Mouse (Mus musculus): ENCODE data around the gene Akr1c12. TPM values are rescaled to one million over a fixed set of nuclear protein-coding genes. Genes with fewer than 3 reads are reported as not detected.
"Not testable (repeated sequence)": the region's sequence is repeated elsewhere in the genome, so short reads cannot be mapped to it uniquely, and the experiment has no call there.

Gene Akr1c12
- polyA plus RNA-seq, 1 experiment from 2014 or later, result 0.11 TPM

GRCm38 (mm10) chr13:4256894-4257293, 22.3 kb downstream of the Akr1c12 start:
- not testable (repeated sequence) for ATAC-seq (ENCODE audit: low FRiP score, low read depth); H3K36me3 ChIP-seq; H3K4me1 ChIP-seq

GRCm38 (mm10) chr13:4249347-4249746, 29.9 kb downstream of the Akr1c12 start:
- no peak overlapping the region for H3K4me3 ChIP-seq
- no peaks in the 10 kb centered on the region for H3K9me3 ChIP-seq
- H3K27ac ChIP-seq, result no peak overlapping the region
- no peaks in the 10 kb centered on the region for H3K4me1 ChIP-seq
- H3K36me3 ChIP-seq, result no peaks in the 10 kb centered on the region
- no peaks in the 10 kb centered on the region for H3K27me3 ChIP-seq
- H3K9ac ChIP-seq, result no peak overlapping the region
- no peak for ATAC-seq (ENCODE audit: low FRiP score, low read depth)
- H3K4me2 ChIP-seq (replicated peaks), result no peak overlapping the region
- 56% methylated on average over 3 of the region's 3 CpGs for WGBS

More at GRCm38 (mm10) chr13:4256894-4257293, 22.3 kb downstream of the Akr1c12 start:
- H3K4me3 ChIP-seq; H3K27me3 ChIP-seq; H3K9me3 ChIP-seq; H3K4me2 ChIP-seq (replicated peaks); H3K27ac ChIP-seq; H3K9ac ChIP-seq: not testable (repeated sequence)

GRCm38 (mm10) chr13:4244861-4245559, 34.2 kb downstream of the Akr1c12 start:
- peak overlapping the region; percentile 36 for H3K9ac ChIP-seq
- H3K27me3 ChIP-seq, result no peaks in the 10 kb centered on the region
- H3K36me3 ChIP-seq, result no peaks in the 10 kb centered on the region
- ATAC-seq (ENCODE audit: low FRiP score, low read depth), result peak; percentile 95
- 3% methylated on average over 13 of the region's 13 CpGs for WGBS
- H3K4me2 ChIP-seq (replicated peaks), result peak overlapping the region; percentile 62
- peak overlapping the region; percentile 33 for H3K4me3 ChIP-seq
- no peak overlapping the region for H3K27ac ChIP-seq
- H3K9me3 ChIP-seq, result no peaks in the 10 kb centered on the region
- H3K4me1 ChIP-seq, result no peaks in the 10 kb centered on the region

- no peak overlapping the region for H3K9ac ChIP-seq
- WGBS, result 65% methylated on average over 3 of the region's 3 CpGs
- no peak overlapping the region for H3K4me3 ChIP-seq
- no peaks in the 10 kb centered on the region for H3K27me3 ChIP-seq
- H3K9me3 ChIP-seq, result no peaks in the 10 kb centered on the region
- H3K36me3 ChIP-seq, result no peaks in the 10 kb centered on the region
- no peaks in the 10 kb centered on the region for H3K4me1 ChIP-seq
- no peak overlapping the region for H3K4me2 ChIP-seq (replicated peaks)
- no peak overlapping the region for H3K27ac ChIP-seq
- ATAC-seq (ENCODE audit: low FRiP score, low read depth), result no peak
These were observed 45.6 kb downstream of the Akr1c12 start for GRCm38 (mm10) chr13:4233536-4234172.

GRCm38 (mm10) chr13:4233135-4233534, 46.1 kb downstream of the Akr1c12 start:
- H3K9ac ChIP-seq, result no peak overlapping the region
- no peak overlapping the region for H3K27ac ChIP-seq
- no peak overlapping the region for H3K4me3 ChIP-seq
- H3K4me1 ChIP-seq, result no peaks in the 10 kb centered on the region
- ATAC-seq (ENCODE audit: low FRiP score, low read depth), result no peak
- no peaks in the 10 kb centered on the region for H3K36me3 ChIP-seq
- 76% methylated on average over 1 of the region's 1 CpGs for WGBS
- H3K27me3 ChIP-seq, result no peaks in the 10 kb centered on the region
- no peak overlapping the region for H3K4me2 ChIP-seq (replicated peaks)
- H3K9me3 ChIP-seq, result no peaks in the 10 kb centered on the region

GRCm38 (mm10) chr13:4230841-4231623, 48.2 kb downstream of the Akr1c12 start:
- H3K27ac ChIP-seq, result no peak overlapping the region
- H3K36me3 ChIP-seq, result no peaks in the 10 kb centered on the region
- no peak for ATAC-seq (ENCODE audit: low FRiP score, low read depth)
- H3K9me3 ChIP-seq, result no peaks in the 10 kb centered on the region
- no peak overlapping the region for H3K4me2 ChIP-seq (replicated peaks)
- no peaks in the 10 kb centered on the region for H3K4me1 ChIP-seq
- H3K4me3 ChIP-seq, result no peak overlapping the region
- 74% methylated on average over 8 of the region's 8 CpGs for WGBS
- H3K9ac ChIP-seq, result no peak overlapping the region
- no peaks in the 10 kb centered on the region for H3K27me3 ChIP-seq

- no peak within 1 kb of the TSS for H3K4me3 ChIP-seq
- H3K36me3 ChIP-seq, result no peaks in the 10 kb centered on the region
- no peaks in the 10 kb centered on the region for H3K27me3 ChIP-seq
- 77% methylated on average over 1 of the region's 1 CpGs for WGBS
- H3K9ac ChIP-seq, result no peak within 1 kb of the TSS
- no peak within 1 kb of the TSS for H3K4me2 ChIP-seq (replicated peaks)
- no peaks in the 10 kb centered on the region for H3K9me3 ChIP-seq
- no peaks in the 10 kb centered on the region for H3K4me1 ChIP-seq
- H3K27ac ChIP-seq, result no peak within 1 kb of the TSS
- ATAC-seq (ENCODE audit: low FRiP score, low read depth), result no peak
These were observed 50.8 kb downstream of the Akr1c12 start, which contains the start of gene Akr1c19 for GRCm38 (mm10) chr13:4228441-4228840. Akr1c19 (plus strand) TSS chr13:4228700.

Other genes starting within 250 kb of the Akr1c12 start
- gene Akr1c14, start 230.4 kb downstream of the Akr1c12 start, polyA plus RNA-seq (2015; fragmentation: Nextera tagmentation; extraction: Ambion mirVana), result 1.5 and 1.6 TPM in 2 replicates
- not detected in 2 replicates for gene Akr1c18, start 128.8 kb downstream of the Akr1c12 start, polyA plus RNA-seq (2015; fragmentation: Nextera tagmentation; extraction: Ambion mirVana)
- 1.1 and 2.0 TPM in 2 replicates for gene Akr1c13, start 88.3 kb downstream of the Akr1c12 start, polyA plus RNA-seq (2015; fragmentation: Nextera tagmentation; extraction: Ambion mirVana)
- gene Akr1c19, start 50.7 kb downstream of the Akr1c12 start, polyA plus RNA-seq (2015; fragmentation: Nextera tagmentation; extraction: Ambion mirVana), result 0.52 and 1.00 TPM in 2 replicates
- gene Akr1c6, start 154.9 kb upstream of the Akr1c12 start, polyA plus RNA-seq (2015; fragmentation: Nextera tagmentation; extraction: Ambion mirVana), result not detected in 2 replicates
- gene Akr1c20, start 243.9 kb upstream of the Akr1c12 start, polyA plus RNA-seq (2015; fragmentation: Nextera tagmentation; extraction: Ambion mirVana), result not detected in 2 replicates

All from limb, embryonic 13.5 days (tissue).